Mouse (Mus musculus): ENCODE measurements at regions not wholly inside any gene's neighbourhood (a gene's known extent, or its start where the extent isn't known, plus 50 kb on each side); places are given as distances from the start of the nearest gene placed in this dataset.

DNA sequence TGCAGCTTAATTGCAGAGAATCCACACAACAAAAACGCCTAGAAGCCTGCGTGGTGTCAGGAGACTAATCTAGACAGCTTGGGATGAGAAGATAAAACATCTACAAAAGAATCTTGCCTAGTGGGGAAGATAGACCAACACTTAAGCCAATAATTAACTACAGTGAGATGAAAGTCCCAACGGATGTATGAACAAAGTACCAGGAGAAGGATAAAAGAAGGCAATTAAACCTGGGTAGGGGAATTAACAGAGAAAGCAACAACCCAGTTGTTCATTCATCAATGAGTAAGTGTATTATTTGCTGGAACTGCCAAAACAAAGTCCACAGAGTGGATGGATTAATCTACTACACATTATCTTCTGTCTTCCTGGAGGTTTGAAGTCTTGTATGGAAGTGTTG is 99.8 kb downstream of the Olfm4 start:
- no peak for TF ChIP-seq CTCF (conservative IDR thresholded peaks at IDR 0.05; ENCODE audit: low read length)
- no peak for TF ChIP-seq NANOG (IDR thresholded peaks at IDR 0.05; ENCODE audit: borderline replicate concordance, low read length)
